28 mouse cellular contexts compared by ENCODE assay signal in the genomic region with DNA sequence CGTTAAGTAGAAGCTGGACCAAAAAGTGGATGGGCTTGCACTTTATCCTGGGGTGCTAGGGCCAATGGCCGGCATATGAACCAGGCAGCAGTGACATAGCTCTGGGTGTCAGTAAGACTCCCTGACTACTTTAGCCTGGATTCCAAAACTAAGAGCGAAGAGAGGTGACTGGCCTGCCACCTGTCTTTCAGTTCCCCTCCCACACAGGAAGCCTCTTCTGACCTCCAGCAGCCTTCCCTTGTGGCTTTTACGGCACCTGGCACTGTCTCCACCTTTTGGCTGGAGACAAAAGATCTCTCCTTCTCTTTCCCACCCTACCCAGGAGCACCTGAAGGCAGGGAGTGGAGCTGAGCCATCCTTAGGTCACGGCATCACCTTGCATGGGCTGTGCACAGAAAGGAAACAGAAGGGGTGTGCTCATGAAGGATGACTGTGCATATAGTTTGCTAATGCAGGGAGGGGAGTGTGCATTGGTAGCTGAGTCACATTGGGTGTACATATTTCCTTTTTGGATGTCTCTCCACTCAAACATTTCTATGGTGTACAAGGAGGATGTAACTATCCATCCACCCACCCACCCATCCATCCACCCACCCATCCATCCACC. TPM values are rescaled to one million over a fixed set of nuclear protein-coding genes. Genes with fewer than 3 reads are reported as not detected.
DNase-seq lines count a peak whose midpoint lies in the region; ATAC-seq and TF ChIP-seq lines count a peak whose summit lies in the region.
"Had no signal": no experiment of that assay in that cellular context is flagged by ENCODE, and none has a peak within 500 bp of the region (broad histone marks: within the 10 kb centered on the region; RNA-seq: fewer than 3 reads in every experiment).

No protein-coding gene starts in this region.

- TF ChIP-seq CTCF in stomach, postnatal 0 days (IDR thresholded peaks at IDR 0.05; ENCODE audit: low read depth) = no peak

- no peak overlapping the region for H3K9ac ChIP-seq in stomach, postnatal 0 days (ENCODE audit: low read length)
- H3K9ac ChIP-seq in forebrain, embryonic 12.5 days = no peak overlapping the region
- H3K9ac ChIP-seq: embryonic facial prominence, embryonic 13.5 days; embryonic facial prominence, embryonic 15.5 days had no signal

- TF ChIP-seq EP300 in stomach, postnatal 0 days (optimal IDR thresholded peaks at IDR 0.05) = no peak

- H3K27ac ChIP-seq in stomach, postnatal 0 days (replicated peaks) = 0 out of 2 replicates have a peak overlapping the region, but pooled peaks have one; percentile 24
- no peak overlapping the region for H3K27ac ChIP-seq in forebrain, embryonic 12.5 days
- H3K27ac ChIP-seq: embryonic facial prominence, embryonic 13.5 days; embryonic facial prominence, embryonic 15.5 days had no signal

- H3K4me3 ChIP-seq in megakaryocyte, embryonic 14.5 days (replicated peaks) = peak overlapping the region; percentile 82
- no peak overlapping the region for H3K4me3 ChIP-seq in stomach, postnatal 0 days (ENCODE audit: low read depth, low read length)
- no peak overlapping the region for H3K4me3 ChIP-seq in forebrain, embryonic 12.5 days (replicated peaks)
- H3K4me3 ChIP-seq: embryonic facial prominence, embryonic 13.5 days; embryonic facial prominence, embryonic 15.5 days; erythroblast, embryonic 14.5 days had no signal

- peaks cover 40% of the 10 kb centered on the region for H3K27me3 ChIP-seq in megakaryocyte, embryonic 14.5 days (replicated peaks)
- H3K27me3 ChIP-seq in splenic B cell, adult 2 months (ENCODE audit: control insufficient read depth, insufficient read depth, low read length, poor library complexity, severe bottlenecking) = no peaks in the 10 kb centered on the region
- H3K27me3 ChIP-seq in stomach, postnatal 0 days (ENCODE audit: control insufficient read depth, insufficient read depth, low read length) = no peaks in the 10 kb centered on the region
- peaks cover 6% of the 10 kb centered on the region; the same call in 1 of the 2 replicates for H3K27me3 ChIP-seq in forebrain, embryonic 12.5 days
- H3K27me3 ChIP-seq: embryonic facial prominence, embryonic 13.5 days; embryonic facial prominence, embryonic 15.5 days had no signal

- H3K36me3 ChIP-seq in megakaryocyte, embryonic 14.5 days (replicated peaks; ENCODE audit: low read length) = no peaks in the 10 kb centered on the region
- H3K36me3 ChIP-seq in splenic B cell, adult 2 months (ENCODE audit: control insufficient read depth, insufficient read depth, low read length, poor library complexity, severe bottlenecking) = no peaks in the 10 kb centered on the region
- no peaks in the 10 kb centered on the region for H3K36me3 ChIP-seq in stomach, postnatal 0 days (ENCODE audit: control insufficient read depth, insufficient read depth, low read length)
- H3K36me3 ChIP-seq in forebrain, embryonic 12.5 days (replicated peaks) = no peaks in the 10 kb centered on the region
- H3K36me3 ChIP-seq: embryonic facial prominence, embryonic 13.5 days; embryonic facial prominence, embryonic 15.5 days; G1E had no signal

- peaks cover 27% of the 10 kb centered on the region for H3K4me1 ChIP-seq in megakaryocyte, embryonic 14.5 days
- H3K4me1 ChIP-seq in stomach, postnatal 0 days (replicated peaks; ENCODE audit: control insufficient read depth, insufficient read depth) = no peaks in the 10 kb centered on the region
- H3K4me1 ChIP-seq in forebrain, embryonic 12.5 days = no peaks in the 10 kb centered on the region
- H3K4me1 ChIP-seq: embryonic facial prominence, embryonic 13.5 days; embryonic facial prominence, embryonic 15.5 days had no signal

- WGBS in stomach, postnatal 0 days = 70% methylated on average over 5 of the region's 5 CpGs
- 87% methylated on average over 5 of the region's 5 CpGs for WGBS in forebrain, embryonic 12.5 days

- H3K9me3 ChIP-seq in megakaryocyte, embryonic 14.5 days = peaks cover 8% of the 10 kb centered on the region
- no peaks in the 10 kb centered on the region for H3K9me3 ChIP-seq in stomach, postnatal 0 days (ENCODE audit: control insufficient read depth, low read length)
- H3K9me3 ChIP-seq in forebrain, embryonic 12.5 days = no peaks in the 10 kb centered on the region
- H3K9me3 ChIP-seq: embryonic facial prominence, embryonic 13.5 days; embryonic facial prominence, embryonic 15.5 days; G1E had no signal

- peak; percentile 8 for DNase-seq in splenic B cell, adult 2 months (ENCODE audit: low read depth, low spot score)
- no peak for DNase-seq in stomach, postnatal 0 days (ENCODE audit: low spot score)
- DNase-seq in gastrocnemius, adult 18-20 months (ENCODE audit: low spot score) = no peak
- DNase-seq in urinary bladder, adult 2 months (ENCODE audit: low spot score) = no peak
- DNase-seq: adrenal gland, adult 8-10 months; adrenal gland, postnatal 14 days; cerebellum, adult 11 months; cerebellum, adult 18-20 months; cerebellum, adult 8-10 months; cerebellum, adult 9-11 months; cerebellum, postnatal 14 days; cerebellum, postnatal 36 days; embryo, embryonic 11 days had no signal

- ATAC-seq in megakaryocyte, adult 5-6 weeks (ENCODE audit: poor library complexity, severe bottlenecking) = no peak
- peak; percentile 37 to 51; a peak in 1 of 4 replicates for ATAC-seq in hematopoietic stem cell, adult 5-6 weeks (replicated peaks in 1 of 2; ENCODE audit: insufficient read depth in 1 of 2, low FRiP score in 2 of 2, low TSS enrichment in 1 of 2, low read depth in 1 of 2, poor library complexity in 2 of 2, severe bottlenecking in 2 of 2)
- ATAC-seq in stomach, postnatal 0 days (ENCODE audit: low FRiP score, low TSS enrichment) = peak; percentile 59
- no peak for ATAC-seq in forebrain, embryonic 12.5 days (ENCODE audit: low FRiP score)
- ATAC-seq: activated CD4-positive, CD25-positive, alpha-beta regulatory T cell, adult 4 months; forebrain, embryonic 14.5 days; forebrain, embryonic 16.5 days; Patski had no signal

- no peak overlapping the region for H3K4me2 ChIP-seq in stomach, postnatal 0 days (replicated peaks; ENCODE audit: low read depth)
- H3K4me2 ChIP-seq in forebrain, embryonic 12.5 days = no peak overlapping the region
- H3K4me2 ChIP-seq: embryonic facial prominence, embryonic 13.5 days; embryonic facial prominence, embryonic 15.5 days had no signal

RNA-seq across cellular contexts. Expression of a gene that starts 22.5 kb away (rescaled TPM):
- polyA plus RNA-seq in megakaryocyte, embryonic 14.5 days (2012; ENCODE audit: insufficient read depth, low replicate concordance) = not detected in 2 replicates
- total RNA-seq in megakaryocyte, adult 5-6 weeks (2015) = not detected in 2 replicates
- not detected in 2 replicates for total RNA-seq in megakaryocyte, adult 5-6 weeks (2017)
- 0.99 TPM in 1 of 2 replicates, not detected in the other for total RNA-seq in hematopoietic stem cell, adult 5-6 weeks (2017)
- 56.5 and 57.9 TPM in 2 replicates for polyA plus RNA-seq in stomach, postnatal 0 days (2015; fragmentation: Nextera tagmentation; extraction: Ambion mirVana)
- 10 to 100 TPM in 1 of 2 experiments, 1 to 10 TPM in 1; 2.2 to 14.1 TPM for total RNA-seq in gastrocnemius, adult 18-20 months (2021)
- 8.8 and 9.2 TPM in 2 replicates for polyA plus RNA-seq in urinary bladder, adult 2 months (2012; rRNA removed)
- 0.22 and 0.32 TPM in 2 replicates for polyA plus RNA-seq in forebrain, embryonic 12.5 days (2016; fragmentation: Nextera tagmentation; extraction: Ambion mirVana)
- total RNA-seq: adrenal gland, adult 18-20 months; adrenal gland, adult 8-10 months; adrenal gland, postnatal 14 days had no signal
- polyA plus RNA-seq: G1E, Patski had no signal

RNA-seq across cellular contexts. Expression of a gene that starts 30.8 kb away (rescaled TPM):
- polyA plus RNA-seq in megakaryocyte, embryonic 14.5 days (2012; ENCODE audit: insufficient read depth, low replicate concordance) = 0.67 TPM in 1 of 2 replicates, not detected in the other
- 0.36 and 0.38 TPM in 2 replicates for total RNA-seq in megakaryocyte, adult 5-6 weeks (2015)
- total RNA-seq in megakaryocyte, adult 5-6 weeks (2017) = 0.66 and 0.98 TPM in 2 replicates
- total RNA-seq in hematopoietic stem cell, adult 5-6 weeks (2017) = 1.4 and 2.2 TPM in 2 replicates
- polyA plus RNA-seq in stomach, postnatal 0 days (2015; fragmentation: Nextera tagmentation; extraction: Ambion mirVana) = 3.5 and 3.8 TPM in 2 replicates
- 1 to 10 TPM; 1.3 to 1.5 TPM for total RNA-seq in gastrocnemius, adult 18-20 months (2021)
- polyA plus RNA-seq in urinary bladder, adult 2 months (2012; rRNA removed) = 13.5 and 13.6 TPM in 2 replicates
- polyA plus RNA-seq in forebrain, embryonic 12.5 days (2016; fragmentation: Nextera tagmentation; extraction: Ambion mirVana) = 6.5 and 6.8 TPM in 2 replicates
- polyA plus RNA-seq: erythroblast, embryonic 14.5 days had no signal

RNA-seq across cellular contexts. Expression of a gene that starts 51.1 kb away (rescaled TPM):
- 2.0 and 3.2 TPM in 2 replicates for polyA plus RNA-seq in megakaryocyte, embryonic 14.5 days (2012; ENCODE audit: insufficient read depth, low replicate concordance)
- total RNA-seq in megakaryocyte, adult 5-6 weeks (2015) = 1.7 and 2.0 TPM in 2 replicates
- 1.4 and 2.2 TPM in 2 replicates for total RNA-seq in megakaryocyte, adult 5-6 weeks (2017)
- 57.8 and 80.3 TPM in 2 replicates for total RNA-seq in hematopoietic stem cell, adult 5-6 weeks (2017)
- polyA plus RNA-seq in stomach, postnatal 0 days (2015; fragmentation: Nextera tagmentation; extraction: Ambion mirVana) = 0.10 and 0.16 TPM in 2 replicates
- not detected for total RNA-seq in gastrocnemius, adult 18-20 months (2021)
- 0.50 and 0.68 TPM in 2 replicates for polyA plus RNA-seq in urinary bladder, adult 2 months (2012; rRNA removed)
- polyA plus RNA-seq in forebrain, embryonic 12.5 days (2016; fragmentation: Nextera tagmentation; extraction: Ambion mirVana) = not detected in 2 replicates
- polyA plus RNA-seq: C2C12; embryonic facial prominence, embryonic 11.5 days; forebrain, embryonic 14.5 days; forebrain, embryonic 16.5 days; Patski had no signal

Comparison
In these comparisons a context has a peak if more than half of its experiments do, and no peak if none do; other contexts are left out.
1. ATAC-seq: peak in hematopoietic stem cell, adult 5-6 weeks (2 of 2) and stomach, postnatal 0 days (single experiment); none in megakaryocyte, adult 5-6 weeks (single experiment) and forebrain, embryonic 12.5 days (single experiment).